Mouse (Mus musculus) ES-E14 (cell line): ENCODE results near the gene Snapc2.

ENCODE experiments used
- CHD2 ChIP-seq: IDR thresholded peaks from 2 replicates; pipeline ENCODE4 v1.6.1; 2014; ENCODE audit warnings: mild to moderate bottlenecking, low read depth, low read length, inconsistent platforms
- MAFK ChIP-seq: IDR thresholded peaks from 2 replicates; pipeline ENCODE4 v1.6.1; 2014; ENCODE audit warnings: mild to moderate bottlenecking, low read depth, low read length, inconsistent platforms; ENCODE audit not compliant: insufficient read depth

- TF ChIP-seq MAFK (no peak), CHD2 (no peak)
These were observed 4.8 kb upstream of the Snapc2 start, which contains the start of gene Tgfbr3l for GRCm38 (mm10) chr8:4247951-4248540.
